Mouse (Mus musculus): ENCODE measurements around the gene Atp2b4. TPM values are rescaled to one million over a fixed set of nuclear protein-coding genes. Genes with fewer than 3 reads are reported as not detected.
"Not testable (repeated sequence)": the region's sequence is repeated elsewhere in the genome, so short reads cannot be mapped to it uniquely, and the experiment has no call there.

Atp2b4 gene
- total and polyA plus RNA-seq, 3 experiments, result 18.8 to 21.1 TPM; not detected in 1

DNA sequence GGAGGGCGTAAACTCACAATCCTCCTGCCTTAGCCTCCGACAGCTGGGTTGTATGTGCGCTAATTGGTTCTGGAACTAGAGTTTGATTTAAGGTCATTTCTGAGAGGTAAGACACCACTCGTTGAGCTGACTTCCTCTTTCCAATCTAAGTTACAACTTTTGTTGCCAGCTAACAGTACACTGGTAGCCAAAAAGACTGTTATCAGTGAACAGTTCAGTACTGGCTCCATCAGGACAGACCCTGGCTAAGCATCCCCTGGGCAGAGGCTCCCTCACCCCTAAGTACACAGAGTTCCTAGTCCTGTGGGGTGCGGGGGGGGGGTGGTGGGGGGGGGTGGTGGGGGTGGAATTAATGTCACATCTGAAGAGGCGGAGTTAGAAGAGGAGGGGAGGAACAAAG, 89.9 kb downstream of the Atp2b4 start:
- H3K9me3 ChIP-seq (replicated peaks; ENCODE audit: insufficient read depth, low read length), result no peaks in the 10 kb centered on the region
- no peak overlapping the region for H3K27ac ChIP-seq (ENCODE audit: control insufficient read depth, low read depth, low read length)
- H3K27me3 ChIP-seq (ENCODE audit: control insufficient read depth in 1 of 2, insufficient read depth in 2 of 2, low read length in 2 of 2), result no peaks in the 10 kb centered on the region
- H3K4me3 ChIP-seq (ENCODE audit: control insufficient read depth in 1 of 2, insufficient read depth in 1 of 2, low read depth in 2 of 2, low read length in 2 of 2), result no peak overlapping the region
- no peak overlapping the region for H3K9ac ChIP-seq (ENCODE audit: control insufficient read depth, low read depth, low read length, poor library complexity, severe bottlenecking)
- TF ChIP-seq EP300 (IDR thresholded peaks at IDR 0.05; ENCODE audit: low read depth in 1 of 2, low read length in 2 of 2) (peak in 1 of 2 experiments; percentile 55; a peak in 1 of 4 replicates), ETS1 (IDR thresholded peaks at IDR 0.05; ENCODE audit: low read depth, low read length) (0 out of 2 replicates have a peak, but pooled peaks have one; percentile 17), GATA1 (IDR thresholded peaks at IDR 0.05; ENCODE audit: low read depth, low read length) (peak; percentile 45; the same call in 1 of the 2 replicates), E2F4 (IDR thresholded peaks at IDR 0.05; ENCODE audit: borderline replicate concordance, low read depth, low read length) (no peak)
- H3K79me2 ChIP-seq (ENCODE audit: control insufficient read depth, insufficient read depth, low read length, poor library complexity), result no peaks in the 10 kb centered on the region
- peak; percentile 77 for DNase-seq (ENCODE audit: low read depth, low spot score)
- peaks cover 2 to 7% of the 10 kb centered on the region in 2 experiments; a peak in 3 of 4 replicates for H3K36me3 ChIP-seq (ENCODE audit: control insufficient read depth in 1 of 2, insufficient read depth in 2 of 2, low read length in 2 of 2)
- H3K4me1 ChIP-seq (ENCODE audit: control insufficient read depth in 1 of 2, insufficient read depth in 2 of 2, low read length in 2 of 2), result peaks cover 3 to 8% of the 10 kb centered on the region in 2 experiments

DNA sequence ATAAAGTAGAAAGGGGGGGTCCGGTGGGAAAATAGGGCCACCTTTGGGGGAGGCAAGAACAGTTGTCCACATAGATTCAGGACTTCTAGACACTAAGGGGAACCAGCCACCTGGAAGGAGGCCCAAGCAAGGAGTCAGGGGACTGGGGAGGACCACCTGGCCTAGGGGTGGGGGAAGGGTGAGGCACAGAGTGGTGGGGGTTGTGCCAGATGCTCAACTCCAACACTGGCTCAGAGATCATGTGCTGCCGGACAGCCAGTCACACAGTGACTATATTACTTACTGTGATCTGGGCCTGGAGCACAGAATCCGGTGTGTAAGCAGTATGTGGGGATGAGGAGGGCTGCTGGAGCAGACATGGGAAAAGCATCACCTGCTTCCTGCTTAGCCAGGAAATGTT, 91.5 kb downstream of the Atp2b4 start:
- Histone ChIP-seq H3K4me1 (ENCODE audit: control insufficient read depth in 1 of 2, insufficient read depth in 2 of 2, low read length in 2 of 2) (peaks cover 3 to 8% of the 10 kb centered on the region in 2 experiments), H3K9ac (ENCODE audit: control insufficient read depth, low read depth, low read length, poor library complexity, severe bottlenecking) (no peak overlapping the region), H3K27me3 (ENCODE audit: control insufficient read depth in 1 of 2, insufficient read depth in 2 of 2, low read length in 2 of 2) (no peaks in the 10 kb centered on the region), H3K4me3 (ENCODE audit: control insufficient read depth in 1 of 2, insufficient read depth in 1 of 2, low read depth in 2 of 2, low read length in 2 of 2) (no peak overlapping the region), H3K79me2 (ENCODE audit: control insufficient read depth, insufficient read depth, low read length, poor library complexity) (no peaks in the 10 kb centered on the region), H3K27ac (ENCODE audit: control insufficient read depth, low read depth, low read length) (no peak overlapping the region), H3K36me3 (ENCODE audit: control insufficient read depth in 1 of 2, insufficient read depth in 2 of 2, low read length in 2 of 2) (peaks cover 2 to 7% of the 10 kb centered on the region in 2 experiments; a peak in 3 of 4 replicates), H3K9me3 (replicated peaks; ENCODE audit: insufficient read depth, low read length) (no peaks in the 10 kb centered on the region)
- no peak for DNase-seq (ENCODE audit: low read depth, low spot score)
- TF ChIP-seq ZNF384 (IDR thresholded peaks at IDR 0.05; ENCODE audit: low read depth, low read length), result no peak
- TF ChIP-seq GABPA (IDR thresholded peaks at IDR 0.05; ENCODE audit: low read depth, low read length), result no peak
- TF ChIP-seq MEF2A (IDR thresholded peaks at IDR 0.05; ENCODE audit: extremely low read depth, insufficient replicate concordance, low read depth, low read length, poor library complexity, severe bottlenecking), result no peak
- no peak for TF ChIP-seq SIN3A (IDR thresholded peaks at IDR 0.05; ENCODE audit: low read length)
- no peak for TF ChIP-seq MXI1 (IDR thresholded peaks at IDR 0.05; ENCODE audit: low read depth, low read length)
- TF ChIP-seq MAFK (IDR thresholded peaks at IDR 0.05; ENCODE audit: borderline replicate concordance, low read depth, low read length), result no peak
- no peak for TF ChIP-seq GATA1 (IDR thresholded peaks at IDR 0.05; ENCODE audit: low read depth, low read length)

DNA sequence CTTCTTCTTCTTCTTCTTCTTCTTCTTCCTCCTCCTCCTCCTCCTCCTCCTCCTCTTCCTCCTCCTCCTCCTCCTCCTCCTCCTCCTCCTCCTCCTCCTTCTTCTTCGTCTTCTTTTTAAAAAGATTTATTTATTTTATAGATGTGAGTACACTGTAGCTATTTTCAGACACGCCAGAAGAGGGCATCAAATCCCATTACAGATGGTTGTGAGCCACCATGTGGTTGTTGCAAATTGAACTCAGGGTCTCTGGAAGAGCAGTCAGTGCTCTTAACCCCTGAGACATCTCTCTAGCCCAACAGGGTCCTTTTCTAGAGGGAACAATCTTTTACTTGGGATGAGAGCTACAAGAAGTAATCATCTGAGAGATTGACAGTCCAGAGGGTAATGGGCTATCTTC, 99.0 kb downstream of the Atp2b4 start:
- not testable (repeated sequence) for H3K4me1 ChIP-seq (ENCODE audit: control insufficient read depth in 1 of 2, insufficient read depth in 2 of 2, low read length in 2 of 2); H3K79me2 ChIP-seq (ENCODE audit: control insufficient read depth, insufficient read depth, low read length, poor library complexity); H3K4me3 ChIP-seq (ENCODE audit: control insufficient read depth in 1 of 2, insufficient read depth in 1 of 2, low read depth in 2 of 2, low read length in 2 of 2); H3K36me3 ChIP-seq (ENCODE audit: control insufficient read depth in 1 of 2, insufficient read depth in 2 of 2, low read length in 2 of 2); H3K27me3 ChIP-seq (ENCODE audit: control insufficient read depth in 1 of 2, insufficient read depth in 2 of 2, low read length in 2 of 2); H3K9me3 ChIP-seq (replicated peaks; ENCODE audit: insufficient read depth, low read length); H3K9ac ChIP-seq (ENCODE audit: control insufficient read depth, low read depth, low read length, poor library complexity, severe bottlenecking); H3K27ac ChIP-seq (ENCODE audit: control insufficient read depth, low read depth, low read length)
- TF ChIP-seq MYC (IDR thresholded peaks at IDR 0.05; ENCODE audit: low read depth, low read length) (peak; percentile 78), CTCF (IDR thresholded peaks at IDR 0.05 in 2 of 3, conservative IDR thresholded peaks at IDR 0.05 in 1 of 3; ENCODE audit: control insufficient read depth in 1 of 3, insufficient read depth in 1 of 3, low read depth in 2 of 3, low read length in 3 of 3, poor library complexity in 1 of 3, severe bottlenecking in 1 of 3) (peak; percentile 33 to 70 (median 38); a peak in 5 of 6 replicates), ZC3H11A (IDR thresholded peaks at IDR 0.05; ENCODE audit: low read depth, low read length) (peak; percentile 82), RAD21 (IDR thresholded peaks at IDR 0.05; ENCODE audit: low read depth, low read length) (peak; percentile 60), SMC3 (IDR thresholded peaks at IDR 0.05; ENCODE audit: low read depth, low read length) (peak; percentile 80)
- DNase-seq (ENCODE audit: low read depth, low spot score), result peak; percentile 44

All from MEL (cell line).